Mouse (Mus musculus): ENCODE data around the gene Ncbp1. TPM values are rescaled to one million over a fixed set of nuclear protein-coding genes. Genes with fewer than 3 reads are reported as not detected.

The Ncbp1 gene
- polyA plus RNA-seq, 1 experiment from 2014 or later: 70.2 TPM

- Histone ChIP-seq H3K27me3 (ENCODE audit: control insufficient read depth, insufficient read depth, low read depth, low read length) (no peaks in the 10 kb centered on the region), H3K4me2 (ENCODE audit: low read length) (no peak overlapping the region), H3K4me3 (ENCODE audit: low read depth, low read length) (no peak overlapping the region), H3K27ac (ENCODE audit: low read length) (no peak overlapping the region), H3K4me1 (ENCODE audit: control insufficient read depth, insufficient read depth, low read length) (no peaks in the 10 kb centered on the region), H3K9ac (ENCODE audit: low read depth, low read length) (no peak overlapping the region), H3K36me3 (ENCODE audit: control insufficient read depth, insufficient read depth, low read length) (no peaks in the 10 kb centered on the region), H3K9me3 (replicated peaks; ENCODE audit: control insufficient read depth, low read length, poor library complexity, severe bottlenecking) (no peaks in the 10 kb centered on the region)
- 90% methylated on average over 6 of the region's 7 CpGs for whole genome bisulfite sequencing
- ATAC-seq: no peak
Observed at GRCm38 (mm10) chr4:46100539-46100938, 37.9 kb upstream of the Ncbp1 start.

DNA sequence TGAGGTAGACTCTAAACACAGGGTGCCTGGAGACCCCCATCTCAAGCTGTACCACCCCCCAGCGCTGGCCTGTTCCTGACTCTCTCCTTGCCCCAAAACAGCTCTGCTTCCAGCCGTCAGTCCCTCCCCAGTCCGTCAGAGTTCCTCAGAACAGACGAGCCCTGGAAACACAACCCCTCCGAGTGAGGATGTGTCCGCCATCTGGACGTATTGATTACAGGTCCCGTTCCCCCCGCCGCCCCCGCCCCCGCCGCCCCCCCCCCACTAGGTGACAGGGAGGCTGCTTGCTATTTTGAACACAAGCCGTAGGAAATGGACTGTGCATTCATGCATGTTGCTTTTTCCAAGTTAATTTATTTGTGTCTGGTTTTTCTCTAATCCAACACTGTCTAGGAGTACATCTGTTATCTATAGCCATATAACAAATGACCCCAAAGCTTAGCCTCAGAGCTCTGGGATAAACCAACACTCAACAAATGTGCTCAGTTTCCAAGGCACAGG is 37.2 kb upstream of the Ncbp1 start:
- Histone ChIP-seq H3K9me3 (replicated peaks; ENCODE audit: control insufficient read depth, low read length, poor library complexity, severe bottlenecking) (no peaks in the 10 kb centered on the region), H3K9ac (ENCODE audit: low read depth, low read length) (no peak overlapping the region), H3K4me2 (ENCODE audit: low read length) (no peak overlapping the region), H3K36me3 (ENCODE audit: control insufficient read depth, insufficient read depth, low read length) (no peaks in the 10 kb centered on the region), H3K27ac (ENCODE audit: low read length) (no peak overlapping the region), H3K4me3 (ENCODE audit: low read depth, low read length) (no peak overlapping the region), H3K4me1 (ENCODE audit: control insufficient read depth, insufficient read depth, low read length) (no peaks in the 10 kb centered on the region), H3K27me3 (ENCODE audit: control insufficient read depth, insufficient read depth, low read depth, low read length) (no peaks in the 10 kb centered on the region)
- 46% methylated on average over 14 of the region's 14 CpGs for WGBS
- no peak for ATAC-seq

DNA sequence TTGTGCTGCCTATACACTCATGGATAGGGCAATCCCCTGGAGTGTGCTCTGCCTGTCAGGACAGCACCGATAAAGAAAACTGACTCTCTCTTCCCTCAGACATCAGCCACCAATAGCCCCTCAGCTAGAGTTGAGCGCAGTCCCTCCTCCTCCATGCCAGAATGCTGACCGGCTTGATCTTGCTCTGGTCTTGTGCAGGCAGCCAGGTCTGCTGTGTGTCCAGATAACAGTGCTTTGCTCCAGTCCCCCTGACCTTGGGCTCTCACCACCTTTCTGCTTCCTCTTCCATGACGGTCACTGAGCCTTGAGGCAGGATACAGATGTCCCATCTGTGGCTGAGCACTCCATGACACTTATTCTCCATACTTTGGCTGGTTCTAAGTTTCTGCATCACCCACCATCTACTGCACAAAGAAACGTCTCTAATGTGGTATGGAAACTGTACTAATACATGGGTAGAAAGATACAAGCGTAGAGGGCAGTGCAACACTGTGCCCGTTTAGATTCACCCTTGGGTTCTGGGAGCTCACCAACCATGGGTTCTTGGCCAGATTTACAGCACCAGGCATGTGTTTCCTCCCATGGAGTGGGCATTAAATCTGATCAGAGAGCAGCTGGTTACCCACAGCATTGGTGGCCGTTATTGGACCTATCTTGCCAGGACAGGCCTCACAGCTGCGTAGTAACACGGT is 36.2 kb upstream of the Ncbp1 start:
- H3K36me3 ChIP-seq (ENCODE audit: control insufficient read depth, insufficient read depth, low read length): no peaks in the 10 kb centered on the region
- H3K4me2 ChIP-seq (ENCODE audit: low read length): no peak overlapping the region
- H3K9ac ChIP-seq (ENCODE audit: low read depth, low read length): no peak overlapping the region
- ATAC-seq: no peak
- no peaks in the 10 kb centered on the region for H3K9me3 ChIP-seq (replicated peaks; ENCODE audit: control insufficient read depth, low read length, poor library complexity, severe bottlenecking)
- WGBS: 93% methylated on average over 10 of the region's 10 CpGs
- H3K4me1 ChIP-seq (ENCODE audit: control insufficient read depth, insufficient read depth, low read length): no peaks in the 10 kb centered on the region
- H3K27ac ChIP-seq (ENCODE audit: low read length): no peak overlapping the region
- H3K27me3 ChIP-seq (ENCODE audit: control insufficient read depth, insufficient read depth, low read depth, low read length): no peaks in the 10 kb centered on the region
- no peak overlapping the region for H3K4me3 ChIP-seq (ENCODE audit: low read depth, low read length)

DNA sequence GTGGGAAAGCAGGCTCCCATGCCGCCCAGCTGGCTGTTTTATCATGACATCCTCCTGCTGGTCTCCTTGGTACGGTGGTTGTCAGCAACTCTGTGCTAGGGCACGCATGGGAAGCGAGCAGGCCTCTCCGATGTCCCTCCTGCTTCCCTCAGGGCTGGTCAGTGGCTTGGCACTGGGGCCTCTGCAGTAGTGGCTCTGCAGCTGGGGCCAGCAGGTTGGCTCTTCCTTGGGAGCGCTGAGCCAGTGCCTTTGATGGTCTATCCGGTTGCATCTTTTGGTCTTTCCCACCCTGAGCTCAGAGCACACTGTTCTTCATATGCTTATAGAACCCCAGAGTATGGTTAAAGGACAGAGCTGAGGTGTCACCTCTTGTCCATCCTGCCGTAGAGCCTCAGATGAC is 28.3 kb upstream of the Ncbp1 start:
- no peaks in the 10 kb centered on the region for H3K9me3 ChIP-seq (replicated peaks; ENCODE audit: control insufficient read depth, low read length, poor library complexity, severe bottlenecking)
- no peak overlapping the region for H3K9ac ChIP-seq (ENCODE audit: low read depth, low read length)
- H3K4me3 ChIP-seq (ENCODE audit: low read depth, low read length): no peak overlapping the region
- H3K36me3 ChIP-seq (ENCODE audit: control insufficient read depth, insufficient read depth, low read length): no peaks in the 10 kb centered on the region
- WGBS: 90% methylated on average over 8 of the region's 8 CpGs
- H3K4me2 ChIP-seq (ENCODE audit: low read length): no peak overlapping the region
- no peak overlapping the region for H3K27ac ChIP-seq (ENCODE audit: low read length)
- no peaks in the 10 kb centered on the region for H3K4me1 ChIP-seq (ENCODE audit: control insufficient read depth, insufficient read depth, low read length)
- H3K27me3 ChIP-seq (ENCODE audit: control insufficient read depth, insufficient read depth, low read depth, low read length): no peaks in the 10 kb centered on the region
- no peak for ATAC-seq

- 79% methylated on average over 3 of the region's 3 CpGs for WGBS
- Histone ChIP-seq H3K4me3 (ENCODE audit: low read depth, low read length) (no peak overlapping the region), H3K9ac (ENCODE audit: low read depth, low read length) (no peak overlapping the region), H3K4me2 (ENCODE audit: low read length) (no peak overlapping the region), H3K27me3 (ENCODE audit: control insufficient read depth, insufficient read depth, low read depth, low read length) (no peaks in the 10 kb centered on the region), H3K4me1 (ENCODE audit: control insufficient read depth, insufficient read depth, low read length) (no peaks in the 10 kb centered on the region), H3K27ac (ENCODE audit: low read length) (no peak overlapping the region), H3K36me3 (ENCODE audit: control insufficient read depth, insufficient read depth, low read length) (peaks cover 4% of the 10 kb centered on the region), H3K9me3 (replicated peaks; ENCODE audit: control insufficient read depth, low read length, poor library complexity, severe bottlenecking) (no peaks in the 10 kb centered on the region)
- no peak for ATAC-seq
Observed at GRCm38 (mm10) chr4:46111361-46111760, 27.1 kb upstream of the Ncbp1 start.

DNA sequence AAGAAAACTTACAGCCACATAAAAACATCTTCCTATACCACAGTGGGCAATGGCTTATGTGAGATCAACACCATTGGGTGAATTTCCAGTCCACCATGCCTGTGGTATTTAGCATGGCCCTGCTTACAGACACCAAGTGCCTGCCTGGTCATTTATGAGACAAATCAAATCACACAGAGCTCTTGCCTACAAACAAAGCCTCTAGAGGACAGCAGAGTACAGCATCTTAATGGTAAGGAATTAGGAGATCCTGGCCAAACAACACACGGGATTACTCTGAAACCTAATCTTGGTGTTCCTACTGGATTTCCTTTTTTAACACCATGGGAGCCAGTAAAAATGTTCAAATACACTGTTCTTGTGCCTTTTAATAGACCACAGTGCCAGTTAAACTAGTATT is 23.1 kb upstream of the Ncbp1 start:
- H3K4me2 ChIP-seq (ENCODE audit: low read length): no peak overlapping the region
- no peak for ATAC-seq
- H3K4me1 ChIP-seq (ENCODE audit: control insufficient read depth, insufficient read depth, low read length): no peaks in the 10 kb centered on the region
- no peak overlapping the region for H3K27ac ChIP-seq (ENCODE audit: low read length)
- H3K4me3 ChIP-seq (ENCODE audit: low read depth, low read length): no peak overlapping the region
- H3K27me3 ChIP-seq (ENCODE audit: control insufficient read depth, insufficient read depth, low read depth, low read length): no peaks in the 10 kb centered on the region
- H3K9ac ChIP-seq (ENCODE audit: low read depth, low read length): no peak overlapping the region
- H3K36me3 ChIP-seq (ENCODE audit: control insufficient read depth, insufficient read depth, low read length): peaks cover 30% of the 10 kb centered on the region
- H3K9me3 ChIP-seq (replicated peaks; ENCODE audit: control insufficient read depth, low read length, poor library complexity, severe bottlenecking): no peaks in the 10 kb centered on the region
- 78% methylated on average over 1 of the region's 1 CpGs for WGBS

DNA sequence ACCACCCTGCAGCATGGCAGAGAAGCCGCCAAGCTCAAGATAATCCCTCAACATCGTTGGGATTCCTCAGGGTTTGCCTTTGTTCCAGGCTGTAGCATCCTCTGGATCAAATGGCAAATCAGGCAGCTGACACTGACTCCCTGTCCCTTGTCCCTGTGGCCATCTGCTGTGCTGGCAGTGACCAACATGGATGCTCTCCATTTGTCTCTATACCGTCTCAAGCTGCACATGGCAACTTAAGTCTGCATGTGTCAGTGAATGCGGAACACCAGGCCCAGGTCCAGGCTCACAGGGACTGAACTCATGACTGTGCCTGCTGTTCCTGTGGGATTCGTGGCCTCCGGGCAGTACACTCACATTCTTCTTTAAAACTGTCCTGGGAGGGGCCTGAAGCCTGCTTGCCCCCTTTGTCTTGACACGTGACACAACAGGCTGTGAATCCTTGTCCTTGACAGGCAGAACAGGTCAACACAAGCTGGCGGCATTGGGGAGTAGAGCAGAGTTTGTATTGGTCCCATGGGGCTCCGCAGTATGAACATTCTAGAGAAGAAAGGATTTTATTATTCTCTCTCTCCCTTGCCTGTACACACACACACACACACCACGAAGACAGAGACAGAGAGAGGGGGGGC is 21.8 kb upstream of the Ncbp1 start:
- no peak for ATAC-seq
- no peaks in the 10 kb centered on the region for H3K27me3 ChIP-seq (ENCODE audit: control insufficient read depth, insufficient read depth, low read depth, low read length)
- no peak overlapping the region for H3K9ac ChIP-seq (ENCODE audit: low read depth, low read length)
- WGBS: 79% methylated on average over 10 of the region's 10 CpGs
- no peak overlapping the region for H3K4me2 ChIP-seq (ENCODE audit: low read length)
- H3K36me3 ChIP-seq (ENCODE audit: control insufficient read depth, insufficient read depth, low read length): peaks cover 30% of the 10 kb centered on the region
- no peak overlapping the region for H3K27ac ChIP-seq (ENCODE audit: low read length)
- no peaks in the 10 kb centered on the region for H3K9me3 ChIP-seq (replicated peaks; ENCODE audit: control insufficient read depth, low read length, poor library complexity, severe bottlenecking)
- H3K4me1 ChIP-seq (ENCODE audit: control insufficient read depth, insufficient read depth, low read length): no peaks in the 10 kb centered on the region
- no peak overlapping the region for H3K4me3 ChIP-seq (ENCODE audit: low read depth, low read length)

GRCm38 (mm10) chr4:46117536-46117935 is 20.9 kb upstream of the Ncbp1 start:
- ATAC-seq: no peak
- no peak overlapping the region for H3K4me3 ChIP-seq (ENCODE audit: low read depth, low read length)
- peaks cover 32% of the 10 kb centered on the region for H3K36me3 ChIP-seq (ENCODE audit: control insufficient read depth, insufficient read depth, low read length)
- no peak overlapping the region for H3K4me2 ChIP-seq (ENCODE audit: low read length)
- no peaks in the 10 kb centered on the region for H3K27me3 ChIP-seq (ENCODE audit: control insufficient read depth, insufficient read depth, low read depth, low read length)
- 95% methylated on average over 4 of the region's 4 CpGs for WGBS
- H3K9me3 ChIP-seq (replicated peaks; ENCODE audit: control insufficient read depth, low read length, poor library complexity, severe bottlenecking): no peaks in the 10 kb centered on the region
- no peak overlapping the region for H3K9ac ChIP-seq (ENCODE audit: low read depth, low read length)
- no peaks in the 10 kb centered on the region for H3K4me1 ChIP-seq (ENCODE audit: control insufficient read depth, insufficient read depth, low read length)
- no peak overlapping the region for H3K27ac ChIP-seq (ENCODE audit: low read length)

DNA sequence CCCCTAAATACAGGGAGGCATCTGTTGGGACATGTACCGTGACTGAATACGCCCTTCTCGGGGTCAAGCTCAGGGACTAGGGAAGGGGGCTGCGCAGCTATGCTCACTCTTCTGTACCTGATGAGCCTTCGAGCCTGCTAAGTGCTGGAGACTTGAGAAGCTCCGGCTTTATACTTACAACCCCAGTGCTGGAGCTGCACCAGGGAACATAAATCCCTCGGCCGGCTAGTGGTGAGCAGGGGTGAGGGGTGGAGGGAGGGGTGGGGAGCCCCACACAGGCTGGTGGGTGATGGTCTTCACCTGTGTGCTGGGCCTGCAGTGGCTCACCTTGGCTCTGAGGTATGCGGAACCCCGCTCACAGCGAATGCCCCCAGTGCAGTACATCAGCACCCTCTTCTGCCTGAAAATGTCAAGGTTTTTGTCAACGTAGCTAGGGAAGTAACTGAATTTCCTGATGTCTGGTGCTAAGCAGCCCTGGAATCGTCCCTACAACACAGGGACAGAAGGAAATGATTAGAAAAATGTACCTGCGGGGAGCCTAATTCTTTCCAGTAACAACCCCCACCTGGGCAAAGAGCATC is 18.8 kb upstream of the Ncbp1 start:
- Histone ChIP-seq H3K36me3 (ENCODE audit: control insufficient read depth, insufficient read depth, low read length) (peaks cover 36% of the 10 kb centered on the region), H3K27me3 (ENCODE audit: control insufficient read depth, insufficient read depth, low read depth, low read length) (no peaks in the 10 kb centered on the region), H3K4me1 (ENCODE audit: control insufficient read depth, insufficient read depth, low read length) (no peaks in the 10 kb centered on the region), H3K4me3 (ENCODE audit: low read depth, low read length) (no peak overlapping the region), H3K9ac (ENCODE audit: low read depth, low read length) (no peak overlapping the region), H3K27ac (ENCODE audit: low read length) (no peak overlapping the region), H3K9me3 (replicated peaks; ENCODE audit: control insufficient read depth, low read length, poor library complexity, severe bottlenecking) (no peaks in the 10 kb centered on the region), H3K4me2 (ENCODE audit: low read length) (no peak overlapping the region)
- no peak for ATAC-seq
- WGBS: 94% methylated on average over 14 of the region's 14 CpGs
